Mouse (Mus musculus) frontal cortex, adult (tissue): Measurements from ENCODE around the gene Phactr3.
"Not testable (repeated sequence)": the region's sequence is repeated elsewhere in the genome, so short reads cannot be mapped to it uniquely, and the experiment has no call there.

ENCODE experiments used
- ATAC-seq: cut with Nextera tagmentation; 2 replicates; pipeline ENCODE4 v1.9.2; 2017; ENCODE audit warnings: mild to moderate bottlenecking, moderate library complexity, mixed read lengths; ENCODE audit not compliant: low TSS enrichment

Phactr3 gene

DNA sequence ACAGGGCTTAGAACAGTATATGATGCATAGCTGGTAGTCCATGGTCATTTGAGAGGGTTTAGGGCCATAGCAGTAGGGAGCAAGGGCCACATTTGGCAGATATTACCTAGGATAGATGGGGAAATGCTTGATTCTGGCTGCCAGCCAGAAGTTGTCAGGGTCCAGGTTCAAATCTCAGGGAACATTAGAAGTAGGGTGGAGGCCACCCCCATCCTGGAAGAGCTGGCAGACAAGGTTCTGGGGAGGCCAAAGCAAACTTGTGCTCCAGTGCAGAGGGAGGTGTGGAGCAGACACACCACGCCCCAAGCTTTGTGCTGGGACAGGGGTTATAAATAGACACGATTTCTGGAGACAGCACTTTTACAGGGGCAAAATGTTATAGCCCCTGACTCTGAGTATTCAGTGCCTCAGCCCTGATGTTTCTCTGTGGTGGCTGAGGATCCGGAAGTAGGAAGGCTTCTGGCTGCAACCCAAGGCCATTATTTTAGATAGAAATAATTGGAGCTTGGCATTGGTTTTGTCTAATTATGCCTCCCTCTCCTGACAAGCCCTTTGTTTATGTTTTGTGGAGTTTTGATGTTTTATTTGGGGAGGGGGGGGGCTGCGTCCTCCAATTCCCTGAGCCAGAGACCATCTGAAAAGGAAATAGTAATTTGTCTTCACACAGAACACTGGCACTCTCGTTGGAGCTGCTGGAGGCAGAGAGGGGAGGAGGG lies 208.1 kb downstream of the Phactr3 start:
- no peak for ATAC-seq

DNA sequence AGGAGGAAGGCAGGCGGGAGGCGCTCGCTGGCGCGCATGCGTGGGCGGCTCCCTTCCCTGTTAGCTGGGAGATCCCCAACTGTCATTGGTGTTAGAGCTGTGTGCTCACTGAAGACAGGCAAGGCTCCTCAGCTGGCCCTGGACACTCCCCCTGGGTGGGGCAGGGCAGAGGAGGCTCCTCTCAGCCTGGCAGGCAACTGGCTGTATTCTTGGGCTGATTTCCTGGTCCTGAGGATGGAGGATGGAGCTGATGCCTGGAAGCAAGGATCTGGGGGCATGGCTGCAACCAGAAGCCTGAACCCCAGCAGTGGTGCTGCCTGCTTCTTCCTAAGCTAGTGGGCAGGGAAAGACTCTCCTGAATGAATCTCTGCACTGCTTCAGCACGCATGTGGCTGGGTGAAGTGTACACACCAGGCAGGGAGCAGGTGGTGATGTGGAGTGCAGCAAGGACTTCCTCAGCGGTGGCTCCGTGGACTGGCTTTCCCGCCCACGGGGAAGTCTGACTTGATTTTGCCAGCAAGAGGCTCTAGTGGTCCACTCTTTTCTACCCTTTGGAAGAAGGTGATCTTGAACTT lies 208.8 kb downstream of the Phactr3 start:
- peak; percentile 80 for ATAC-seq

DNA sequence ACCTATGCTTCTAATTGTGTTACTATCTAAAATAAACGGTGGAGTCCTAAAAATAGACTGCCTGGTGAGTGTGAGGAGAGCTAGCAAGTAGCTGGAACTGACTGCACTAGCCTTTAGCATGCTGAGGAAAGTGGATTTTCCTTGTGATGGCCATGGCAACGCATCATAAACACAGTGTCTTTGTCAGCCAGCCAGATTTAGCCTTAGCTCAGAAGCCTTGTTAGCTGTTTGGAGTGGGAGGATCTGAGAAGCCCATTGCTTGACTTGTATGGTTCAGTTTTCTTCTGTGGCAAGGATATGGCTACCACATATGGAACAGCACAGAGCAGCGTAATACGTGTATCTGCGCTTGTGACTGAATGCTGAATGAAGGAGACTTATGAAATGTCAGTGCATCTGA lies 210.8 kb downstream of the Phactr3 start:
- ATAC-seq = peak; percentile 45

DNA sequence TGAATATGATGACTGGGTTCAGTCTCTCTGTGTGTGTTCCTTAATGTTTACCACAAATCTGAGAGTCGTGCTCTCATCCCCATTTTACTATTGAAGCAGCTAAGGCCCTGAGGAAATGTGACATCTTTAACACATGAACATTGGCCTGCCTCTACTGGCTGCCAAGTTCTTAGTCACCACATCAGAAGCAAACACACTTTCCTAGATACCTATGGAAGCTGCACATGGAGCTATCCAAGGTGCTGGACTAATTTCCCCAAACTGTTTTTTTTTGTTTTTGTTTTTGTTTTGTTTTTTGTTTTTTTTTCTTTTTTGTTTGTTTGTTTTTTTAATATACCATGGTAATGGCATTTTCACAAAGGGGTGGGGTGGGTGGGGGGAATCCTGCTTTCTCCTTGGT lies 211.2 kb downstream of the Phactr3 start:
- ATAC-seq = no peak

DNA sequence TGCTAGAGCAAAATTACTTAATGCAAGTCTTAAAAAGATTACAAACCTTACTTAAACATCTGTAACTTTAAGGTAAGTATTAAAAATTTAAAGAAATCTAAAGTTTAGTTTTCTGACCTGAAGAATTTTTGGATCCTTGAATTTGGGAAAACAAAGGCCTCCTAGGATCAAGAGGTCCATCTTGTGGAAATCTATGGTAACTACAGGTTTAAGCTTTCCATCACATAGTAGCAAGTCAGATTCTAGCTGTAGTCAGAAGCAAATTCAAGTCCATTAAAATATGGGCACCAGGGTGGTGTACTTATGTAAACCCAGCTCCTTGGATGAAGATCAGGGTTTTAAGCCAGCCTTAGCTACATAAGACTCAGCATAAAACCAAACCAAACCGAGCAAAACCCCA lies 219.1 kb downstream of the Phactr3 start:
- ATAC-seq = peak; percentile 52; the same call in 1 of the 2 replicates

DNA sequence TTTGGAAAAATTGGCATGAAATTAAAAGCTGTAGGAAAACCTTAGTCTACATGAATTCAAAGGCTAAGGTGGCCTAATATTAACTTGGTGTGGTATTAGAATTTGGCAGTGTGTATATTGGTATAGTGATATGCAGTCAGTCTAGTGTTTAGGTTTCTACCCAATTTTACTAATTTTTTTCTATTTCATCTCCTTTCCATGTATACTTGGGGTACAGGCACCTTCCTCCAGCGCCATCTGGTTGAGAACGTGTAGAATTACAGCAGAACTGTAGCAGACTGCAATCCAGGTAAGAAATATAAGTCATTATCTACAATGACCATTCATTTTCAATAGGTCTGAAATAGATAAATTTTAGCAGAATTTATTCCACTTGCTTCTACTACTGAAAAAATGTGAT lies 220.3 kb downstream of the Phactr3 start:
- ATAC-seq = peak; percentile 59

DNA sequence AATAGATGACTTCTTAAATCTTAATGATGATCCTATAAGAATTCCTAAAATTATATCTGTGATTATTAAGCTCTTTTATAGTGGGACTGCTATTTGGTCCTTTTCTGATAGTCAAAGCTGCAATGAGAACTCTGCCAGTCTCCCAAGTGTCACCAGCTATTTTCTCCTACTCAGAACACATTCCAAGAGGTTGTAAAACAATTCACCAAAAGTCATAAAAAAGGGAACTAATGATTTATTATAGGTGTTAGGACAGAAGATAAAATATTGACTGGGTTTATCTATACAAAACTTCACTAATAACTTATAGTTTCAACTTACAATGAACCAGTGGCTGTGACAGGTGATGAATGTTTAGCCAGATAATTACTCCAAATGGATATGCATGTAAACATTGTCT lies 223.3 kb downstream of the Phactr3 start:
- ATAC-seq = not testable (repeated sequence)

DNA sequence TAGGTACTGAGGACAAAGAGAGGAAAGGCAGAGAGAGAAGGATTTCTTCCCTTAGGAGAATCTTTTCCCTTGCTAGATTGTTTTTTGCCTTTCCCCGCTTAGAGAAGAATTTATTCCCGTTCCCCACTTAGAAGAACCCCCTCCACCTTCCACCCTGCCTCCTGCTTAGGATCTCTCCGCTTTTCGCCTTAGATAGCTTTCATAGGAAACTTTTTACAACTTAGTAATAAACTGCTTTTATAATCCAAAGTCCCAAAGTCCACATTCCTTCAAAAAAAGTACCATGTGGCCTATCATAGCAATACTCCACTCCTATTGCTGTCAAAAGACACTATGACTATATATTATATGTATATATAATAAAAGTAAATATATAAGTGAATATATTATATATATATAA lies 223.8 kb downstream of the Phactr3 start:
- ATAC-seq = no peak
